Mouse (Mus musculus) erythroblast, embryonic 14.5 days (primary cell): ENCODE results near the gene Gm11213. TPM values are rescaled to one million over a fixed set of nuclear protein-coding genes. Genes with fewer than 3 reads are reported as not detected.

Source experiments
- H3K27me3 ChIP-seq: 2 replicates; pipeline ENCODE4 v1.6.1; 2012; ENCODE audit warnings: inconsistent platforms; ENCODE audit not compliant: control insufficient read depth
- H3K36me3 ChIP-seq: 2 replicates; pipeline ENCODE4 v1.6.1; 2012; ENCODE audit warnings: mild to moderate bottlenecking, inconsistent platforms; ENCODE audit not compliant: control insufficient read depth
- H3K4me1 ChIP-seq: 2 replicates; pipeline ENCODE4 v1.6.1; 2012; ENCODE audit warnings: inconsistent platforms; ENCODE audit not compliant: control insufficient read depth
- H3K4me3 ChIP-seq: replicated peaks from 2 replicates; pipeline ENCODE3; 2012; ENCODE audit warnings: moderate library complexity, mild to moderate bottlenecking, inconsistent platforms
- H3K9me3 ChIP-seq: 2 replicates; pipeline ENCODE4 v1.6.1; 2012; ENCODE audit warnings: low read length, inconsistent platforms, mixed read lengths; ENCODE audit not compliant: control insufficient read depth
- GATA1 ChIP-seq: IDR thresholded peaks from 2 replicates; pipeline ENCODE4 v1.6.1; 2012; ENCODE audit warnings: low read length, inconsistent platforms, mixed read lengths
- TAL1 ChIP-seq: IDR thresholded peaks from 3 replicates; pipeline ENCODE4 v1.6.1; 2012; ENCODE audit warnings: low read length, inconsistent platforms, mixed read lengths
- polyA plus RNA-seq: library from polyadenylated mRNA; stranded (reverse); fragments of >175 nt; gene quantifications from 2 replicates; pipeline ENCODE4 v1.2.3, GENCODE M21; 2012

Gene Gm11213
- polyA plus RNA-seq, 1 experiment, result not detected

DNA sequence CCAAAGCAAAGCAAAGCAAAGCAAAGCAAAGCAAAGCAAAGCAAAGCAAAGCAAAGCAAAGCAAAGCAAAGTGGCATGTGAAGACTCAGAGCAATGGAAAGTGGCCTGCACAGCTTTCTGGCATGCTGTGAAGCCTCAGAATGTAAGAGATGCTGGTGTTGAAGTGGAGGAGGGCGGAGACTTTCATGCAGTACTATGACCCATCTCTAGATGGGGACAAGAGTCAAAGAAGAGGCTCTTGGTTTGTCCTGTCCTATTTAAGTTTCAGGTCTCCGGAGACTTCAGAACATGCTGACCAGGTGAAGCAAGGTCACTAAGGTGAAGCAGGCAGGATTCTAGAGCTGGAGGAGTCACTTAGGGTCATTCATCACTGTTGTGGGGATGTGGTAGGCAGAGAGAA, 16.8 kb upstream of the Gm11213 start:
- no peak overlapping the region for H3K4me3 ChIP-seq
- no peaks in the 10 kb centered on the region for H3K36me3 ChIP-seq
- TF ChIP-seq TAL1 (no peak), GATA1 (no peak)
- H3K9me3 ChIP-seq, result no peaks in the 10 kb centered on the region
- no peaks in the 10 kb centered on the region for H3K4me1 ChIP-seq
- no peaks in the 10 kb centered on the region for H3K27me3 ChIP-seq

DNA sequence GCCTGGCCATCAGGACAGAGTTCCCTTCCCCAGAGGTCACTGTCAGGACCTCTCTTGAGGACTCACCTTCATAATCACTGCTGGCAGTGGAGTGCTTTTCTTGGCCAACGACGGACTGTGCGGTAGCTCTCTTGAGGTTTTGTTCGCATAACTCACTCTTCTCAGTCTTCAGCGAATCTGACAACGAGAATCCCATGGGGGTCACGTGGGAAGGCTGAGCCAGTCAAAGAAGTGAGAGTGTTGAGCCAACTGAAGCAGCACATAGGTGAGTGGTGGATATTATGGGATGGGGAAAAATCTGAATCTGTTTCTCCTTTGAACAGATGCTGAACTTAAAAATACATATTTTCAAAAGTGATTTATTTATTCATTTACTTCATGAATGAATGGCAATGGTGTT, 3.3 kb upstream of the Gm11213 start:
- Histone ChIP-seq H3K9me3 (no peaks in the 10 kb centered on the region), H3K4me3 (no peak overlapping the region), H3K36me3 (no peaks in the 10 kb centered on the region), H3K27me3 (no peaks in the 10 kb centered on the region), H3K4me1 (no peaks in the 10 kb centered on the region)
- TF ChIP-seq TAL1 (no peak), GATA1 (no peak)

DNA sequence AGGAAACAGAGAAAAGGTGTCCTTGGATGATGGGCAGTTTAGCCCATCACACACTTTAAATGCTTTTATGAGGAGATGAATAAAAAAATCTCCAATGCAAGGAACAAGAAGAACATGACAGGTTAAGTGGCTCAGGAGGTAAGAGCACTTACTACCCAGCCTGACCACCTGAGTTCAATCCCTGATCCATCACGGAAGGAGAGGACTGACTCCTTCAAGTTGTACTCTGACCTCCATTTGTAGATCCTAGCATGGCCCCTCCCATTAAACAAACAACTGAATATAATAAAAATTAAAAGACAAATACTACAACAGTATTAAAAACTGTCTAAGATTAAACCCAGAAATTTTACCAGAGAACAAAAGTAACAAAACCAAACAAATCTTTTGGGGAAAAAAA, 907 bp upstream of the Gm11213 start:
- Histone ChIP-seq H3K9me3 (no peaks in the 10 kb centered on the region), H3K36me3 (no peaks in the 10 kb centered on the region), H3K27me3 (no peaks in the 10 kb centered on the region), H3K4me3 (no peak overlapping the region), H3K4me1 (no peaks in the 10 kb centered on the region)
- TF ChIP-seq TAL1 (no peak), GATA1 (no peak)

DNA sequence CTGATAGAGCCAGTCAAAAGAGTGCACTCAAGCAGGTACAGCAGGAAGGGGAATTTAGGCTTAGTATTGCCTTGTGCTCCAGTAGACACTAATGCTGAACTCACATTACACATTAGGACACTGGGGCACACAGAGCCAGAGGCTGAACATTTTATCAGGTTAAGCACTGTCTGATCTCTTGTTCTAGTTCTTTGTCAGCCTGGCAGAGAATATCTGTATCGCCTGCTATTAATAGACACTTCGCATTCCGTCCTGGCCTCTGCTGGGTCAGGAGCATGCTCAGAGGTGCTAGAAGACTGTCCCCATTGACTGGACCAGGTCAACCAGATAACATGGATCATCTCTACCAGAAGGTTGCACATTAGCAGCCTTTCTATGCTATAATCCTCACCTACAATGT, 484 bp upstream of the Gm11213 start:
- no peaks in the 10 kb centered on the region for H3K9me3 ChIP-seq
- TF ChIP-seq GATA1, result no peak
- no peak for TF ChIP-seq TAL1
- H3K4me1 ChIP-seq, result no peaks in the 10 kb centered on the region
- H3K27me3 ChIP-seq, result no peaks in the 10 kb centered on the region
- H3K4me3 ChIP-seq, result no peak overlapping the region
- H3K36me3 ChIP-seq, result no peaks in the 10 kb centered on the region

DNA sequence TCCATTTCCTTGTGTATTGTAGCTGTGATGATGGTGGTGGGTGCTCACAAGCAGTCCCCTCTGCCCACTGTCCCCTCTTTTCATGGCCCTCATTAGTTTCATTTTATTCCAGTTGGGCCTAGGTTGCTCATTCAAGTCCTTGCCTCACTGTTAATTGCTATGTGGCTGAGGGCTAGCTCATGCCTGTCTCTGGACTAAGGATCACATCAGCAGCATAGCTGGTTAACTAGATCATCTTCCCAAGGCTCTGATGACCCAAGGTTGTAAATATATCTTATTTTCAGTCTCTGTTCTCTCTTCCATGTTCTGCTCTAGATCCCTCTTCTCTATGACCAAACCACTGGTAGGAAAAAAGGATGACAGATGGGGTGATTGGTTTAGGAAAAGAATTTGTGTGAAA, 3.8 kb downstream of the Gm11213 start:
- H3K27me3 ChIP-seq, result no peaks in the 10 kb centered on the region
- no peak for TF ChIP-seq GATA1
- TF ChIP-seq TAL1, result no peak
- no peaks in the 10 kb centered on the region for H3K4me1 ChIP-seq
- H3K36me3 ChIP-seq, result no peaks in the 10 kb centered on the region
- no peak overlapping the region for H3K4me3 ChIP-seq
- no peaks in the 10 kb centered on the region for H3K9me3 ChIP-seq

DNA sequence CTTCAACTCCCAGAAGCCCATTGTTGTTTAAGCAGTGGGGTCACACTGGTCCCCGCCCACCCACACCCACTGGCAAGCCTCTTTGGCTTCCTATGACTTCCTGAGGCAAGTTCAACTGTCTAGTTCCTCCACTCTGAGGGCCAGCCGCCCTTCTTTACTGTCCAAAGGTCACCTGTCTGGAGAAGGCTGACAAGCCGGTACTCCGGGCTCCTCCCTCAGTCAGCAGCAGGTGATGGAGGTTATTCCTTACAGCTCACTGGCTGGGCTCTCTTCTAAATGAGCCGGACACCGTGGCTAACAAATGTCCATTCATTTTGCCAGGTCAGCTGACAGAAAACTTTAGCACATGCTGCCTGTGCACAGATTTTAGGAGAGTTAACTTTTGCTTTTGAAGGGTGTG, 4.3 kb downstream of the Gm11213 start:
- Histone ChIP-seq H3K9me3 (no peaks in the 10 kb centered on the region), H3K4me3 (no peak overlapping the region), H3K4me1 (no peaks in the 10 kb centered on the region), H3K27me3 (no peaks in the 10 kb centered on the region), H3K36me3 (no peaks in the 10 kb centered on the region)
- TF ChIP-seq TAL1 (no peak), GATA1 (no peak)

DNA sequence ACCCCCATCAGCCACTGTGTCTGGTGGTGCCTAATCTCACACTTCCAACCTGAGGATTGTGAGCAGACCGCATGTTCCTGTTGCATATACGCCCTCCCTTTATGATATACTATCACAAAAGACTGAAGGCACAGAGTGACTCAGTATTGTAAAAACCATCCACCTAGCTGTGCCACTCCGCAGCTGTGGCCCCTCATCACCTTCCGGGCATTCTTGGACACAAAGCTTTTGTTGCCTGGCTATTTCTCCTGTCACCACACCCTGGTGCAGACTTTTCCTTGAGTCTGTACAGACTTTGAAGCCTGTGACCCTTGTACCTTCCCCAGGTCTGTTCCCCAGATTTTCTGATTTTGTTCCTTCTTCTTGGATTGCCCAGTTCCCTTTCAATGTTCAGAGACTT, 9.1 kb downstream of the Gm11213 start:
- no peak for TF ChIP-seq GATA1
- no peak for TF ChIP-seq TAL1
- Histone ChIP-seq H3K9me3 (no peaks in the 10 kb centered on the region), H3K4me1 (no peaks in the 10 kb centered on the region), H3K27me3 (no peaks in the 10 kb centered on the region), H3K36me3 (no peaks in the 10 kb centered on the region), H3K4me3 (no peak overlapping the region)

DNA sequence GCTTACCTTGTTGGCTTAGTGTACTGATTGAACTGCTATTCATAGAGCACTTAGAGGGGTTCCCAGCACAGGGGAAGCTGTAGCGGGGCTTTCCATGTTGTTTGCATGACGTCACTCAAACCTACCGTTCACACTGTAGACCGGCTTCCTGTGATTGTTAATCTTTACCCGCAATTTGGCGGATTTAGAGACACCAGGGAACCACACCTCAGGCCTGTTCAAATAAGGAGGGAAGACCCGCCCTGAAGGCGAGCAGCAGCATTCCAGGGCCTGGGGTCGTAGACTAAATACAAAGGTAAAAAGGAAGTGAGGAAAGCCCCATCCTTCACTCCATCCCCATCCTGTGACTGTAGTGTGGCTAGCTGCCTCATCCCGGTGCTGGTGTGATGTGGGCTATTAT, 9.8 kb downstream of the Gm11213 start:
- H3K4me1 ChIP-seq, result no peaks in the 10 kb centered on the region
- no peak overlapping the region for H3K4me3 ChIP-seq
- TF ChIP-seq GATA1 (no peak), TAL1 (no peak)
- no peaks in the 10 kb centered on the region for H3K36me3 ChIP-seq
- no peaks in the 10 kb centered on the region for H3K9me3 ChIP-seq
- no peaks in the 10 kb centered on the region for H3K27me3 ChIP-seq

DNA sequence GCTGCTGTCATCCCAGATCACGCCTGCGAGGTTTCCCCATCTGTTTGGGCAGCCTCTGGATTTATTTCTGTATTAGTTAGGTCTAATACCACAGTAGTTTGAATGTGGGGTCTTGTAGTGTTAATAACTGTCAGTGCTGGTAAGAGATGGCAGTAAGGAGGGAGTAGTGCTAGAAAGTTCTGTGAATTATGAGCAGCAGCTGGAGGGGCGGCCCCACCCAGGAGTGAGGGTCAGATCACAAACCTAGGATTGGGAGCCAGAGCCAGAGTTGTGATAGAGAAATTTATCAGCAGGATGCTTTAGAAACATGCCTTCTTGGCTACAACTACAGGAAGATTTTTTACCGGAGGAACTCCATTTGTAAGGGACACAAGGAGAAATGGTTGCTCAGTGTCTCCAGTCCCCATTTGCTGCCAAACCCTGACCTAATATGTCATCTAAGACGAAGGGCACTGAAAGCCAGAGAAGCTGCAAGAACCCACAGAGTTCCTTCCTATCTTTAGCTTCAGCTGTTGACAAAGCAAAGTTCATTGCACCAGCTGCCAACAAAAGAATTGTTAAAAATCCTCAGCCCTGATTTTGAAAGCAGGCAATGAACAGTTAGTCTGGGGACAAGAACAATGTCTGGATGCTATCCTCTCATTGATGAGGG, 10.5 kb downstream of the Gm11213 start:
- H3K4me3 ChIP-seq, result no peak overlapping the region
- TF ChIP-seq GATA1 (no peak), TAL1 (no peak)
- no peaks in the 10 kb centered on the region for H3K36me3 ChIP-seq
- no peaks in the 10 kb centered on the region for H3K9me3 ChIP-seq
- H3K4me1 ChIP-seq, result no peaks in the 10 kb centered on the region
- H3K27me3 ChIP-seq, result no peaks in the 10 kb centered on the region

DNA sequence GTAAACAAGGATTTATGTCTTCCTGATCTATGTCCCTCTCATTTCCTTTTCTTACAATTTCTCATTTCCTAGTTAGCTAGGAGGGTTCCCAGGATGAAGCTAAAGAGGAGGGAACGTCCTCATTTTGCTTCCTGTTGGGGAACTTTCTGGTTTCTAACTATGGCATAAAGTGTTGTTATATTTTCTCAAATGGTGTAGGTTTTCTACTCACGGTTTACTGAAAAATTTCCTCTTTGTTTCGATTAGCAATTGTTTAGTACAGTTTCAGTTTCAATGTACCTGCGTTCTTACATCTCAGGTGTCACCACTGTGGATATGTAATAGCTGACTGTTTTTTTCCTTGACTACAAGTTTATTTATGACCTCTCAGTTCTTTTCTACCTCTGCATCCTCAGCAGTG, 14.5 kb downstream of the Gm11213 start:
- TF ChIP-seq GATA1, result no peak
- no peak for TF ChIP-seq TAL1

More for the DNA sequence above, 14.5 kb downstream of the Gm11213 start:
- H3K27me3 ChIP-seq, result no peaks in the 10 kb centered on the region
- H3K9me3 ChIP-seq, result no peaks in the 10 kb centered on the region
- no peaks in the 10 kb centered on the region for H3K36me3 ChIP-seq
- no peak overlapping the region for H3K4me3 ChIP-seq
- H3K4me1 ChIP-seq, result no peaks in the 10 kb centered on the region
